Mouse (Mus musculus) bone marrow, adult 2 months (tissue): ENCODE measurements around the gene Xirp2.

Experiments used
- CTCF ChIP-seq: fragments of 200-500 bp; IDR thresholded peaks from 2 replicates; pipeline ENCODE4 v1.5.1; 2011; ENCODE audit warnings: low read length, control low read depth; ENCODE audit not compliant: control insufficient read depth, insufficient read depth
- POLR2A ChIP-seq: fragments of 200-500 bp; IDR thresholded peaks from 2 replicates; pipeline ENCODE4 v1.6.1; 2011; ENCODE audit warnings: low read depth, mild to moderate bottlenecking, control low read depth, low read length, borderline replicate concordance; ENCODE audit not compliant: control insufficient read depth

DNA sequence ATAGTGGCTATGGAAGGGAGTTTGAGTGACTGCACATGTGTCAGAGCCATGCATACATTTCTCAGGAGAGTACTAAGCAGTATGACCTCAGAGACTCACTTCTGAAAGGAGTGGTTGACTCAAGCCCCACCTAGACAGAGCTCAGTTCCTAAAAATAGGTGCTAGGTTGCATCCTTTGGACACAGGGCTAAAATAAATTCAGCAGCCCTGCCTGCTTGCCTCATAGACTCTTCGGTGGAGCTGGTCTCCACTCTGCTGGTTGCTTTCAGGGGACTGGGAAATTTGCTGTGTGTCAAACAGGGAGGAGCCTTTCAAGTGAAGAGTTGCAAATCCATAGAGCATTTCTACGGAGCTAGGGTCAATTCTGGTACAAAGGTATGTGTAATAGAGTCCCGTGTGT, at the start of gene Xirp2:
- TF ChIP-seq CTCF, result no peak
- no peak for TF ChIP-seq POLR2A
